ENCODE assay signal across 7 mouse cellular contexts in genomic region chr4:134772805-134773674, GRCm38 (mm10). TPM values are rescaled to one million over a fixed set of nuclear protein-coding genes. Genes with fewer than 3 reads are reported as not detected.
DNase-seq lines count a peak whose midpoint lies in the region; ATAC-seq and TF ChIP-seq lines count a peak whose summit lies in the region.

No protein-coding gene starts in this region.

- H3K4me3 ChIP-seq in liver, postnatal 0 days (ENCODE audit: low read depth, low read length) = no peak overlapping the region

- DNase-seq in spleen, adult 12 weeks (ENCODE audit: low spot score) = peak; percentile 40
- no peak for DNase-seq in spleen, postnatal 4 days (ENCODE audit: low spot score in 2 of 2)
- DNase-seq in cerebellum, postnatal 36 days = peak; percentile 34 to 43
- peak; percentile 48 for DNase-seq in liver, postnatal 0 days
- peak; percentile 56 for DNase-seq in thymus, postnatal 4 days
- no peak for DNase-seq in frontal cortex, postnatal 10 days (ENCODE audit: low spot score in 2 of 2)
- no peak for DNase-seq in layer of hippocampus, adult 18-20 months (ENCODE audit: low spot score in 2 of 2)

- TF ChIP-seq EP300 in liver, postnatal 0 days (IDR thresholded peaks at IDR 0.05; ENCODE audit: low read depth) = no peak

- H3K9me3 ChIP-seq in liver, postnatal 0 days (ENCODE audit: low read length) = no peaks in the 10 kb centered on the region

- peaks cover 22% of the 10 kb centered on the region for H3K4me1 ChIP-seq in liver, postnatal 0 days (ENCODE audit: insufficient read depth)

- no peaks in the 10 kb centered on the region for H3K36me3 ChIP-seq in liver, postnatal 0 days (replicated peaks; ENCODE audit: insufficient read depth, low read length)

- H3K9ac ChIP-seq in liver, postnatal 0 days (replicated peaks) = no peak overlapping the region

- 24% methylated on average over 4 of the region's 4 CpGs for WGBS in liver, postnatal 0 days (ENCODE audit: insufficient replicate concordance)

- TF ChIP-seq CTCF in liver, postnatal 0 days (IDR thresholded peaks at IDR 0.05; ENCODE audit: low read depth) = no peak

- H3K27ac ChIP-seq in liver, postnatal 0 days (ENCODE audit: low read depth) = peak overlapping the region; percentile 60

- H3K4me2 ChIP-seq in liver, postnatal 0 days (ENCODE audit: low read depth, low read length) = 0 out of 2 replicates have a peak overlapping the region, but pooled peaks have one; percentile 20

- H3K27me3 ChIP-seq in liver, postnatal 0 days (ENCODE audit: insufficient read depth, low read length) = no peaks in the 10 kb centered on the region

- ATAC-seq in liver, postnatal 0 days = peak; percentile 63

RNA-seq across cellular contexts. Expression of gene Ldlrap1, which starts 5.2 kb away (rescaled TPM):
- 14.8 and 15.4 TPM in 2 replicates for polyA plus RNA-seq in liver, postnatal 0 days (2015; fragmentation: Nextera tagmentation; extraction: Ambion mirVana)
- total RNA-seq in layer of hippocampus, adult 18-20 months (2021) = 1 to 10 TPM; 1.3 to 2.4 TPM

Comparison
In these comparisons a context has a peak if more than half of its experiments do, and no peak if none do; other contexts are left out.
1. DNase-seq: peak in spleen, adult 12 weeks (single experiment), cerebellum, postnatal 36 days (2 of 2), liver, postnatal 0 days (single experiment) and thymus, postnatal 4 days (single experiment); none in spleen, postnatal 4 days (0 of 2), frontal cortex, postnatal 10 days (0 of 2) and layer of hippocampus, adult 18-20 months (0 of 2).